Mouse (Mus musculus): ENCODE data around the gene Anp32b.

DNA sequence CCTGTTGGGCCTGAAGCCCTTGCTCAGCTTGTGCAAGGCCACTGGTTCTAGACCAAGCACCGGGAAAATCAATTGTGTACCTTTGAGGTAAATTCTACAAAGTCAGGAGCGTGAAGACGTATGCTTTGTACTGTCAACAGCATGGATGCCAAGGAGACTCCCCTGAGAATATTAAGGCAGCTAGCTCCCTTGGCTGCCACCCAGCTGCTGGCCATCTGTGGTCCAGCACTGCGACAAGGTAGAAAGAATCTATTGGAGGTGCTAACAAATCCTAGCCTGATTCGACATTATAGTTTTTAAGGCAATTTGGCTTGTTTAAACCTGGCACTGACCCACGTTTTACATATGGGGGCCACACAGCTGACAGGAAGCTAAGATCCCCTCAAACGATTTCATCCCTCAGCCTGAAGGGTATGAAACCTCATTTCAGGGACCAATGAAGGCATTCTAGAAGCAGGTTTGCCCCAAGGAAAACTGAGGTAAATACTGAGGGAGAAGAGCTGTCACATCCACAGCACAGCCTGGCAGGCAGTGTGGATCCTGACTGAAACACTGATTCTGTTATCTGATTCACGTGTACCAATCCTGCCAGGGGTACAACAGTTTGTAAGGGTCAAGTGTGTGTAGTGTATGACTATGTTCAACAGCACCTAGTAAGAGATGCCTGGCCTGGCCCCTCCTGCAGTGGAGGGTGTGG is 54.8 kb downstream of the Anp32b start:
- TF ChIP-seq EP300 (optimal IDR thresholded peaks at IDR 0.05) (no peak), CTCF (IDR thresholded peaks at IDR 0.05; ENCODE audit: low read depth) (no peak)

Data from stomach, postnatal 0 days (tissue).